Mouse (Mus musculus) embryo, embryonic 11.5 days (tissue): ENCODE data around the gene Macf1.

Source experiments
- DNase-seq: peaks from one replicate; pipeline ENCODE4 v3.0.0-alpha.2; 2012; ENCODE audit warnings: low read depth, low spot score

Gene Macf1

DNA sequence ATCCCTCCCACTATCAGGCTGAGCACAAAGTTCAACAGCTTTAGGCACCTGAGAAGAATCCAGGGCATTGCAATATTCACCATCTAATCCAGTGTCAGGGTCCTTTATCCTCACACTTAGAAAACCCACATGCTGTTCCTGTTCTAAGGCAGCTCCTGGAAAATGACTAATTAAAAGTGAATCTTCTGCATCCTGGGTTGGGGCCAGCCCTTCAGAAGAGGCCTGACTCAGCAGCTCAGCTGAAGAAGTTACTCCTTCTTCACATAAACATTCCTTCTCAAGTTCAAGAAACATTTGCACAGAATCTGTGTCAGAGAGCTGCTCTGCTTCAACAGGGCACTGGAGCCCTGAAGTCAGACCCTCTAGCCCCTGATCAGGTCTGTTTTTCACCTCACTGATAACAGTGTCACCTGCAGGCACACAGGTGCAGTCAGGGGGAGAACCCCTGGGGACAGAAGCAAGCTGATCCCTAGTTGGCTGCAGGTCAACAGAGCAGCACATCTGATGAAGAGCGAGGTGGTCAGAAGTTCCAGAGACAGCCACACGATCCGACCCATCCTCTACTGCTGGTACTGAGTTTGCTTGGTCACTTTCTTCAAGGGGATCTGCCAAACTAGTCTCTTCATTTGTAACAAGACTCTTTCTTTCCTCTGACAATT lies 275.0 kb downstream of the Macf1 start:
- no peak for DNase-seq

DNA sequence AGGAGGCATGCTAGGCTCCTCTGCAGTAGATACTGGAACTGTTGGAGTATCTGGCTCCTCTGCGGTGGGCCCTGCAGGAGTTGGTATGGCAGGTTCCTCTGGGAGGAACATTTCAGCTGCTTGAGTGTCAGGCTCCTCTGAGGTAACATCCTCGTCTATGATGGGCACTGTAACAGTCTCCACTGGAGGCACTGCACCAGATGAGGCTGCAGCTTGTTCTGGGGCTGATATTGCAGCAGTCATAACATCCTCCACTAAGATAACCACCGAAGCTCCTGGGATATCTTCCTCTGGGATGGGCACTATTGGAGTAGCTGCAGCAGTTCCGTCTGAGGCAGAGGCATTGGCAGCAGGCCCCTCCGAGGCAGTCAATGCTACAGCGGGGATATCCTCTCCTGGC lies 276.4 kb downstream of the Macf1 start:
- DNase-seq = no peak

DNA sequence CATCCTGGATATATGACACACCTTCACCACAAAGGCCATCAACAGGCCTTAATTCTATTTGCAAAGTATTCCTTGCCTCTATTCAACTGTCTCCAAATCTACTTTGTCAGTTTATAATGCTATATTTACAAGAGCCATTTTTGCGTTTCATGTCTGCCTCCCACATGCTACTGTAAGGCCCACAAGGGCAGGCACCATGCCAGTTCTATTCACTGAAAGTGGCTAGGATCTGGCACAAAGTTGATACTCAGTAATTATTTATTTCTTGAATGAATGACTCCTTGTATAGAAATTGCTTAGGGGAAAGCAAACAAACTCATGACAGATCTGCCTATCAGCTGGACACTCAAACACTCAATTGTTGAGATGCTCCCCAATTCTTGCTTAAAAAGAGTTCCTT lies 280.1 kb downstream of the Macf1 start:
- DNase-seq = no peak

DNA sequence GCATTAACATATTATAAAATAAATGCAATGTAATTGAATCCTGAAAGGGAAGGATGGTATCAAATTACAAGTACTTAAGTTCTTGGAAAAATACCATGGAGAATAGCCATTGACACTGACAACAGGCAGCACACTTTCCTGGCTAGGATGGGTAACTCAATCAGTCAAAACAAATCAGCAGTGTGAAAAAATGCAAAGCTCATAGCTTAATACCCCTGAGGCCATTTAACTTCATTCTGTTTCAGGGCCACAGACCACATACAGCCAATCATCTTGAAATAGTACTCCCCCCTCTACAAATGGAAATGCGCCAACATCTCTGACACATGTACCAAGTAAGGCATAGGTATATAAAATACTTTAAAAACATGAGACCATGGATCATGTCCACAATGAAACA lies 281.9 kb downstream of the Macf1 start:
- no peak for DNase-seq

DNA sequence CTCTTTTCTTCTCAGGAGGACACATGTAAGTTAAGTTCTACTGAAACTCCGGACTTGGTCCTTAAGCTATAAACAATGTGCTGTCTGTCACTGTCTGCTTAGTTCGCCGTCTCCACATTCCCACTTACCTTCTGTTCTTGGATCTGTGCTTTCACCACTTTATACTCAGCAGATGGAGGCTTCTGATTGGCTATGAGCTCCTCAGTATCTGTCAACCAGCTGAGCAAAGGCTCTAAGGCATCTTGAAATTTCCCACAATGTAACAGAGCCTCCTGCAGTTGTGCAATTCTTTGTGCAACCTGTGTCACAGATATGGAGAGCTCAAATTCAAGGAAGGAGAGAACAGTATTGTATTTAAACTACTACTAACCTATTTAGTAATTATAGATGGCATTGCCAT lies 282.9 kb downstream of the Macf1 start:
- DNase-seq = no peak

DNA sequence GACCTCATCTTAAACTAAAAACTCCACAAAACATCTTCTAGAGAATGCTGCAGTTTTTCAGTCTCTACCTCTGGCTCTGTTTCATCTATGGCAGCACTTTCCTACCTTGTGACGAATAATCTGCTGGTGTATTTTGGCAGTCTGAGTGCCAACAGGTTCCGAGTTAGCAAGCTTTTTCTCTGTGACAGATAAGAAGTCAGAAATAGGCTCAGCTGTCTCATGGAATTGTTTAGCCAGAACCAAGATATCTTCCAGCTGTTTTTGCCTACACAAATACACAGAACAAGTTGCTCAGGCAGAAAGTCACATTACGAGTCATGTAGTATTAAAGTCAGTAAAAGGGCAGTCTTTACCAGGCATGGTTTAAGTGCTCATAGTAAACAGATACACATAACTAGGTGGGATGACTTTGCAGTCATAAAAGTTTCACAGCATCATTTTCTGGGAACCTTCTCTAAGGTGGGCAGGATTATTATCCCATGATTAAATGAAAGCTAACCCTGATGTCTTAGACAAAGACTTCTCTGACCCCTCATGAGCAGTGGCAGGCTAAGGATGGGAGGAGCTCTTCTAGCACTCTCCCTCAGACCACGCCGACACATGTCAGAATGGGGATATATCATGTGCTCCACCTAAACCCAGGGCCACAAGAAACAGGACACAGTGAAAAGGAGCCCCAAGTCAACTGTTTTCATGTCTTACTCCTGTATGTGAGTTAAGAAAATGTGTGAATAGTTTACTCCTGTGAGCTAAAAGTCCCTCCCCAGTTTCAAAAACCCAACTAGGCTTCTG lies 286.3 kb downstream of the Macf1 start:
- DNase-seq = no peak

DNA sequence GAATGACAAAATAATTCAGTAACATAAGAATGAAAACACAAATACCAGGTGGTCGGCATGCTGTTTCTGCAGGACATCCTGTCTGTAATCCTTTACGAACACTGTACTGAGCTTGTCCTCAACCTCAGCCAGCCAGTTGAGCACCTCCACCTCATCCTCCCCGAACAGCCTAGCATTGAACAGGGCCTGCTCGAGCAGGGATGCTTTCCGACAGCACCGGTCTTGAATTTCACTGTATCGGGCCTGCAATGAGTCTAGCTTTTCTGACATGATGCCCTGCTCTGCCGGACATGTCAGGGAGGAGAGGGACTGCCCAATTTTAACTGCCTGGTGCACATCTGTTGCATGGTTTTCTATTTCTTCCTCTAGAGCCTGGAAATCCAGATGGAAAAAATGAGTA lies 287.1 kb downstream of the Macf1 start:
- no peak for DNase-seq

DNA sequence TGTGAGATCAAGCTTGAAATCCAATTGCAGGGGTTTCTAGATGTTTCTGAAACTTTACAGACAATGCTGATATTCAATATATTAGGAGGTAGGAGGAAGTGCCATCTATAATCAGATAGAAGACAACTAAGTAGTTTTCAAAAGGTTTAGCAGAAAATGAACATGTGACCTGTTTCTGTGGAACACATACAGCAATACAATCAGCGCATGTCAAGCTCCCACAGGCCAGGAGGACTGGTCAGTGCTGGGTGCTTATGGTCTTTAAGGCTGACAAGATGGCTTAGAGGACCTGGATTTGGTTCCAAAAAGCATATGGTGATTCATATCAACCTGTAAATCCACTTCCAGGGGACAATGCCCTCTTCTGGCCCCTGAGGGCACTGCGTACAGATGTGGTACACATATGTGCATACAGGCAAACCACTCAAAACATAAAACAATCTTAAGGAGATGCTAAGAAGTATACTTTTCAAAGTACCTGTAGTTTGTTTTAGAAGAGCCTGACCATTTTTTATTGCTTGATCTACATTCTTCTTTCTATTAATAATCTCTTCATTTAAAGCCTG lies 288.6 kb downstream of the Macf1 start:
- no peak for DNase-seq

DNA sequence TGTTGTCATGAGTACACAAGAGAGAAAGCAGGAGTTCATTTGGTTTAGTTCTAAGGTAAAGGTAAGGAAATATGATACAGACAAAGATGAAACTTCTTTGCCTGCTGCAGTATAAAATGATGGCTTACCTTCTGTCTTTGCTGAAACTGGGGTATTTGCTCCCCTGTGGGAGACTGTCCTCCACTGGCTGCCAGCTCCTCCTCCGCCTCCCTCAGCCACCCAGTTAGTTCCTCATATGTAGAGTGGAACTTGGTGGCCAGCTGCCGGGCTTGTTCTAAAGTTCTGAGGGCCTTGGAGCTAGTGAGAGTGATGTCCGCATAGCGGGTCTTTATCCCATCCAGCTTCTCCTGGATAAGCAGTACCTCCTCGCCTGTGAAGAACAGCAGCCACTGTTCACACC lies 289.3 kb downstream of the Macf1 start:
- DNase-seq = no peak

DNA sequence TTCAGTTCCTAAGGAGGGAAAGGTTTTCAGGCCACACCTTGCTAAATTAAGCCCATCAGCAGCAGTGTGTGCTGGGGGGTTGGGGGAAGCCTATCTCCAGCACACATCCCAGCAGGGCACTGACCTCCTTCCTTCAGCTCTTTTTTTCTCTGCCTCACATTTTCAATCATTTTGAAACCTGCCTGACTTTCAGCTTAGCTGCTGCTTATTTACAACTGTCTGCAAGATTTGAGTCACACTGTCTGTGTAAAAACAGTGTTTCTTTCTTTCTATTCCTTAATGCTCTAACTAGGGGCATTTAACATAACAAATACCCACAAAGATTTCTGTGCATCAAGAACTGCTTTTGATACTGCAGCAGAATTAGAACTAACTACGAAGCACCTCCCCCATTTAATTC lies 289.9 kb downstream of the Macf1 start:
- DNase-seq = no peak

DNA sequence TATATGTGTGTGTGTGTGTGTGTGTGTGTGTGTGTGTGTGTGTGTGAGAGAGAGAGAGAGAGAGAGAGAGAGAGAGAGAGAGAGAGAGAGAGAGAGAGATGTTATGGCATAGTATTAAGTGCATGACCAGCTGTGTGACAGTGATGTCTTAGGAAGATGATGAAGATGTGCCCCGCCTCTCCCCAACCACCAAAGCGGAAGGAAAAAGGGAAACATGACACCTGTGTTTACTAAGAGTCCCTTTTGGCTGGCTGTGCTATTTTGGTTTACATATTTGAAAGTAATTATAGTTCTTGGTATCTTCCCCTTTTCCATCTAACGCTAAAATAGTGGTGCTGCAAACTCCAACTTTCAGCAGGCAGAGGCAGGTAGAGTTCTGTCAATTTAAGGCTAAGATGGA lies 291.2 kb downstream of the Macf1 start:
- DNase-seq = no peak

DNA sequence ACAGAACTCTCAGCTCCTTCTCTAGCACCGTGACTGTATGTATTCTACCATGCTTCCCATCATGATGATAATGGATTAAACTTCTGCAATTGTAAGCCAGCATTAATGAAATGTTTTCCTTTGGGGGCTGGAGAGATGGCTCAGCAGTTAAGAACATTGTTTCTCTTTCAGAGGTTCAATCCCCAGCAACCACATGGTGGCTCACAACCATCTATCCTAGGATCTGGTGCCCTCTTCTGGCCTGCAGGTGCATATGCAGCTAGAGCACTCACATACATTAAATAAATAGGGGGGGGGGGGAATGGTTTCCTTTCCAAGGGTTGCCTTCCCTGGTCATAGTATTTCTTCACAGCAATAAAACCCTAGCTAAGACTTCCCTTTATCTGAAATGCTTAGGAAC lies 292.0 kb downstream of the Macf1 start:
- no peak for DNase-seq

DNA sequence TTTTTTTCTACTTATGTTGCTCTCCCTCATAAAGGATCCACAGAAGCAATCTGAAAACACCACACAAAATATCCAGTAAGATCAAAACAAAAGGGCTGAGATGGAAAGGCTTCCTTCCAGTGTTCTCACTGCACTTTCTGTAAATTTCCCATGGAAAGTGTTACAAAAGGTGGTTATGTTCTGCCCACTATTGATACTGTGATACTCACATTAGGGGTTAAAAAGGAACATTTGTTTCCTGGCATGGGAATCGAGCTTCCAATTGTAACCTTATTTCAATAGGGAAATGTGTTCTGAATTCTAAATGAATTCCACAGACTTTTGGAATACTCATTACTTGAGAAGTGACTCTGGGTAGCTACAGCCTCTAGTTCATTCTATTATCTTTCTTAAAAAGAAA lies 299.1 kb downstream of the Macf1 start:
- DNase-seq = no peak

DNA sequence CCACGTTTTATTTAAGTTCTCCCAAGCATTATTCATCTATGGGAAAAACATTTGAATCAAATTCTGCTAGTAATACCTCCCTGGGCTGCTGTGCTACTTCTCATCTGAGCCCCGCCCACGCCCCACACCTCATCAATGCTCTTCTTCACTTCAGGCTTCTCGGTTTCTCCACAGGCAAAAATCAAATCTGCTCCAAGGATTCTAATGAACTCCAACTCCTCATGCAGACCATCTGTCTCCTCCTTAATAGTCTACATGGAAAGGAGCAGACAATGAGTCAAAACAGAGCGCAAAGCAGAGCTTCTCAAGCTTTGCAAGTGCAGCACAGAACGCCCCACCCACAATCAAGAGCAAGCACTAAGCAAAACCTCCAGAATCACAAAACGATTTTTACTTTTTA lies 301.0 kb downstream of the Macf1 start:
- DNase-seq = no peak

DNA sequence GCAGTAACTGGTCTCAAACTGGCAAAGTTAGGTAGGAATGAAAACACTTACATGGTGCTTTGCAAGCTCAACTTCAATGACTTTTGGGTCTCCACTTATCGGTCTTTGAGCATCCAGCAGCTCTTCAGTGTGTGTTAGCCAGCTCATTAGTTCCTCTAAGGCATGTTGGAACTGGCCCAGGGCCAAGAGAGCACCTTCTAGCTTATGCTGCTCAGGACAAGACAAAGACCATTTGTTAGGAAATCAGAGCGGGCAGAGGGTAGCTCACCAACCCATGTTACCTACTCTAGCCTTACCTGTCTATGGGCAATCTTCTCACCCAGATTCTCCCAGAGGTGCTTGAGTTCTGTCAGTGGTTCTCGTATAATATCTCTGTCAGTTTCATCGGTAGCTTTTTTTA lies 302.1 kb downstream of the Macf1 start:
- no peak for DNase-seq

DNA sequence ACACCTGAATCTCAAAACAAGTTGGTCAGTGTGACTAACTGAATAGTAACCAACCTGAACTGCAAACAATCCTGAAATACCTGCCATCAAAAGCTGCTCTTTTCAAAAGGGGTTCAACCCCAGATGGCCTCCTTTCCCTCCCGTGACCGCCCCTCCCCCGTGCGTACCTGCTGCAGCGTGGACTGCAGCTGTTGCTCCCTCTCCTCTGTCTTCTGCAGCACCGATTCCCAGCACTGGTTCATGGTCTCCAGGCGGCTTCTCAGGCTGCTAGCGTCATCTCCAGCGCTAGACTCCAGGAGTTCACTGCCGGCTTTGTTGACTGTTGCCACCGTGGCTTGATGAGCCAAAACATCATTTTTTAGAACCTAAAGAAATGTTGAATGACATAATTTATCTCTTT lies 302.6 kb downstream of the Macf1 start:
- DNase-seq = no peak

DNA sequence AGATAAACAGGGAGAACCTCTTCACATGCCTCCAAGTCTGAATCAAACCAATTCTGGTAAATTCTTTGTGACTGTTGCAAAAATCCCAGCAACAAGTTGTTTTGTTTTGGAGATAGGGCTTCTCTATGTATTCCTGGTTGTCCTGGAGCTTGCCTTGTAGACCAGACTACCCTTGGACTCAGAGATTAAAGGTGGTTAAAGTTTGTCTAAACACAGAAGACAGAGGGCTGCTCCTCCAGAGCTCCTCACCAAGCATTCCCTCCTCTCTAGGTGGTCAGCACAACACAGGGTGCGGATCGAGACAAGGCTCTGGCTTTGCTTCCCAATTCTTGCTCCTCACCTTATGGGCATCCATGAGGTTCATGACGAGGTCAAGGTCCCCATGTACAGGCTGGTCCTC lies 308.1 kb downstream of the Macf1 start:
- DNase-seq = no peak

DNA sequence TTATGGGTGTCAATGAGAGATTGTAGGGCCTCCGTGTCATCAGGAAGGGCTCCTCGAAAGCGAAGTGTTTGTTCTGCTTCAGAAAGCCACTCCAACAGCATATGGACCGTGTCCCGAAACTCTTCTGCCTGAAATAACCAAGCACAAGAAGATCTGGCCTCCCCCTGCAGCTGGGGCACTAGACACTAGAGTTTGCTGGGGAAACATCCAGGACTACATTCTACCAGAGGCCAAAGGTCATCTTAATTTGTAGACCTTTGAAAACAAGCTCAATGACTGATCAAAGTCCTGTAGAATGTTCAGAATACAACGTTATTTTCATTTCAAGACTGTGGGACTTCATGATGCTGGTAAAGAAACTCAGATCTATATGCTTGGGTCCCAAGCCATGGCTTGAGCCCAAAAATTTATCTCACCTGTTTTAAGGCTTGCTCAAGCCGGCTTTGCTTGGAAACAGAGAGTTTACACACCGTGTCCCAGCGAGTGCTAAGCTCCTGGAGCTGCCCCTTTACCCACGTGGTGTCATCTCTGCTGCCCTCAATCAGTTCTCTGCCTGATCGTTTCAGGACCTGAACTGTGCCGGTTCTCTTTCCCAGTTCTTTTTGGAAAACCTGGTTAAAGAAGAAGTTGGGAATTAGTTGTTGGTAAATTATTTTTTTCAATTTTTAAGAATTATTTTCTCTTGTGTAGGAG lies 309.7 kb downstream of the Macf1 start:
- DNase-seq = no peak

DNA sequence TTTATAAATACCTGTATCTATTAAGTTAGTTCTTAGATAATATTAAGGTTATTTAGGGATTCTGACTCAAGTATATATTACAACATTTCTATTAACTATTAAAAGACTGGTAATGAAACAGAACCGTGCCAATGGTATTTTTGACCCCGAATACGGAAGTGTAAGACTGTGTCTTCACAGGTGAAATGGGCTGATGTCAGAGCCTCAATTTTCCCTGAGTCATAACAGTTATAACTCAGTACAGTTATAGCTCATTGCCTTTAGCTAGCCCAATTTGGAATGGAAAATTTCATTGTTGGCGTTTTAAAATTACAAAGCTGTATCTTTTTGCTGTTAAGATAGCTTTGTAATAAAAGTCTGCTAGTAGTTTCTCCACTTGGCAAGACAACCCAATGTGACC lies 320.6 kb downstream of the Macf1 start:
- no peak for DNase-seq

DNA sequence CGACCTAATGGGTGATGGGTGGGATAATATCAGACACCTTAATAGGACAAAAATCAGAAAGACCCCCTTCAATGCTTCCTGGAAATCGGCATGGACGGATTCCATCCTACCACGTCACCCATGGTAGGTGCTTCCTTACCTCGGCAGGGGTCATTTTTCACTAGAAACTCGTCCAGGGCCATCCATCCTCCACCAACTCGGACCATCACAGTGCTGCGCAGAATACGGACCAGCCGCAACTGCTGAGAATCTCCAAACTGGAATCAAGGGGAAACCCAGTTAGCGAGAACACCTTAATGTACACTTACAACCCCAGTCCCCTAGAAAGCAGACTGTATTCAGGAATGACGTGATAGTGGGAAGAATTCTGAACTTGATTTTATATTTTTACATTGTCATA lies 323.4 kb downstream of the Macf1 start:
- DNase-seq = no peak

DNA sequence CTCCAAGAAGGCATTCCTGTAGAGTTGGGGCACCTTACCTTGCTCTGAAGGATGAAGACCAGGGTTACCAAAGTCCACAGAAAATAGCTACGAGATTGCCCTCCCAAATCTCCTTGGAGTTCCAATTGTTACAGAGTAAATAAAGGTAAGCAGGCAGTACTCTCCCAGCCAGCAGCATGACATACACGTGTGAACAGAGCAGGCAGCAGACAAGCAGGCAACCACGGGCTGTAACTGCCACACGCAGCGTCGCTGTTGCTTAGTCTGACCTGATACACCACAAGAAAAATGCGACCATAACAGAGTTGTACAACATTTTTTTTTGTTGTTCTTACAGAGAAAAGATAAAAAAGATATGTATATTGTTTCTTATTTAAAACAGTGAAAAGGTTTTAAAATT lies 325.5 kb downstream of the Macf1 start:
- no peak for DNase-seq

DNA sequence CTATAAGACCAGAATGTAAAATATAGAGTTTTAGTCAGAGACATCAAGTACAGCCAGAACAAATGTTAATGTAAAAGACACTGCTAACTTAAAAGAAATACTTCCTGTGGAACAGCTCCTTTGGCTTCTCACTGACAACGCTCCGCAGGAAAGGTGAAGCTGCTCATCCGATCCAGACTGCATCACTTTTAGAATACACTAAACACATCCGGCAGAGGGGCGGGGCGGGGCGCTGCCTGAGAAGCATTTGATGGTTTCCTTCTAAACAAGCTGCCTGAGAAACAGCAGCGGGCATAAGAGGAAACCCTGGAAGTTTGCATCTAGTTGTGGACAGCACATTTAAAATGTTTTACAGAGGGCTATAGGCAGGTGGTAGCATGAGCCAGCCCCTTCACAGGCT lies 328.2 kb downstream of the Macf1 start:
- no peak for DNase-seq
